Mouse (Mus musculus): Measurements from ENCODE around the gene Aqp1.
A peak's percentile ranks its signal among the peaks of the same experiment; 100 is the strongest.

Gene Aqp1

GRCm38 (mm10) chr6:55356976-55357635 is 20.9 kb downstream of the Aqp1 start:
- peak; percentile 30 for DNase-seq (ENCODE audit: low spot score)

GRCm38 (mm10) chr6:55357636-55358031 is 21.4 kb downstream of the Aqp1 start:
- DNase-seq (ENCODE audit: low spot score): peak; percentile 71

- peak; percentile 31 for DNase-seq (ENCODE audit: low spot score)
Measured at GRCm38 (mm10) chr6:55358731-55359143, 22.5 kb downstream of the Aqp1 start.

GRCm38 (mm10) chr6:55362663-55363062 is 26.4 kb downstream of the Aqp1 start:
- peak; percentile 10 for DNase-seq (ENCODE audit: low spot score)

- no peak for DNase-seq (ENCODE audit: low spot score)
Measured at GRCm38 (mm10) chr6:55367126-55367525, 30.9 kb downstream of the Aqp1 start.

DNA sequence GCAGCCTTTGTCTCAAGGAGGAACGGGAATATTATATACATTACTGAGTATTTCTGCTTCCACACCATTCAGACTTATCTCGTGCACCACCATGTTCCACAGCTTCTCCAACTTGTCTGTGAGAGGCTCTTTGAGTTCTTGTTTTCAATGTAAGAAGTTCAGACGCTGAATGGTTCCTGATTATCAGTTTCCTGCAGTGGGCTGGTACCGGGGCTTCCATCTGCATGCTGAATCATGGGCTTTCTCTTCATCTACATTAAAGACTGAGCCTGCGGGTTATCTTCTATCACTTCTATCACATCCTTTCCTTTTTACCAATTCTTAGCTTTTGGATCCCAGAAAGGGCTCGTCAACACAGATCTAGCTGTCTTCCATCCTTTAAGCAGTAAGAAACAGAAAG is 34.6 kb downstream of the Aqp1 start:
- no peak for DNase-seq (ENCODE audit: low spot score)

- no peak for DNase-seq (ENCODE audit: low spot score)
Measured at GRCm38 (mm10) chr6:55376076-55376475, 39.8 kb downstream of the Aqp1 start, which contains the start of gene Ghrhr. TSS of gene Ghrhr (plus strand) at chr6:55376295.

- DNase-seq (ENCODE audit: low spot score): no peak
Measured at GRCm38 (mm10) chr6:55376511-55376910, 40.3 kb downstream of the Aqp1 start.

- DNase-seq (ENCODE audit: low spot score): no peak
Measured at GRCm38 (mm10) chr6:55377461-55377860, 41.2 kb downstream of the Aqp1 start.

DNA sequence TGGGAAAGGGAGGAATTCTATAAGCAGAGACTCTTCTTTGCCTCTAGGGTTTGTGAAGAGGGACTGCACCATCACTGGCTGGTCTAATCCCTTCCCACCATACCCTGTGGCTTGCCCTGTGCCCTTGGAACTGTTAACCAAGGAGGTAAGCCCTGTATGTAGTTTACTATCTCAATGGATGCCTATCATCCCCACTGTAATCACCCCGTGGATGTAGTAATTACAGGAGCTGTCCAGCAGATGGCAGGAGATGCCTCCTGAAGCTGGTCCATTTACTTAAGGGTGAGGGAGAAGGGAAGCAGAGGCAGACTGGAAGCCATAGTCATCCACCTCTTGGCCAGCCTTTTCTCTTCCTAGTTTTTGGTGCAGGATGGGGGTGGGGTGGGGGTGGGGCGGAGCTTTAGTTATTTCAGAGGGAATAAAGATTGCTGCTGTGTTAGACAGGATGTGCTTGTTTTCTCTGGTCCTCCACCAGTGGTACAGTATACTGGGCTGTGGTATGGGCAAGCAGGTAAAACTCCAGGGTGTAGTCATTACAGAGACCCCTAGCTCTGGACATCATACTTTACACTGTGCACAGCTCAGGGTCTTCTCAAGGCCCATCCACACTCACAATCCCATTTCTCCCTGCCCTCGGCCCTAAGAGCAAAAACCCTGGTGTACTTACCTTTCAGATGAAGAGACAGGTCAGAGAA is 43.6 kb downstream of the Aqp1 start:
- DNase-seq (ENCODE audit: low spot score): peak; percentile 65

DNA sequence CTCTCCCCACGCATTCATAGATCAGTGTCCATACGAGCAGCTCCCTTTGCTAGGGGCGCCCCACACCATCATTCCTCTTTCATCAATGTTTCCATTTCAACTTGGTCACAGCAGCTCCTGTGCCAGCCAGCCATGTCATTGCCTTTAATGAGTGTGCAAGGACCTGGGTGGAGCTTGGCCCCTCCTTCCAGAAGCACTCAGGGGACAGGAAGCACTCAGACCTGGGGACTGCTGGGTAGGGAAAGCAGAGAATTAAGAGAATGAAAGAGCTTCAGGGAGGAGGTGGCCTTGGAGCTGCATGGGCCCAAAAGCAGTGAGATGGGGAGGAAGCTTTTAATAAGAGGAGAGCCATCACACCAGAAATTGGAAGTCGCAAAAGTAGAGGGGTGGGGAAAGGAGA is 45.7 kb downstream of the Aqp1 start:
- no peak for DNase-seq (ENCODE audit: low spot score)

DNA sequence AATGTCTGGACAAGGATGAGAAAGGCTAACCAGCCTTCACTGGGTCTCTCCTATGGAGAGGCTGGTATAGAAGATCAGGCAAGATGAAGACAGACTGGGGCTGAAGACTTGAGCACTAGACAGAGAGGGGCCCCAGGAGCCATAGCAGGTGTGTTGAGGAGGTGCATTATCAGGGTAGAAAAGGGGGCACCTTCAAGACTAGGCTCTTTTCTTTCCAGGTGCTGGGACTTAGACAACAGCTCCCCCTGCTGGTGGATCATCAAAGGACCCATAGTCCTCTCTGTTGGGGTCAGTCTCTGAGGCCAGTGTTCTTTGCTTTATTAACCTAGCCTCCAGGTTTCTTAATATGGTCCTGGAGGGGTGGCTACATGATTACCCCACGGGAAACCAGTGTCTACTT is 47.7 kb downstream of the Aqp1 start:
- DNase-seq (ENCODE audit: low spot score): peak; percentile 86

GRCm38 (mm10) chr6:55384356-55384951 is 48.2 kb downstream of the Aqp1 start:
- DNase-seq (ENCODE audit: low spot score): no peak

GRCm38 (mm10) chr6:55388546-55389169 is 52.4 kb downstream of the Aqp1 start:
- DNase-seq (ENCODE audit: low spot score): no peak

- DNase-seq (ENCODE audit: low spot score): no peak
Measured at GRCm38 (mm10) chr6:55389321-55389720, 53.1 kb downstream of the Aqp1 start.

GRCm38 (mm10) chr6:55391814-55392213 is 55.6 kb downstream of the Aqp1 start:
- no peak for DNase-seq (ENCODE audit: low spot score)

DNA sequence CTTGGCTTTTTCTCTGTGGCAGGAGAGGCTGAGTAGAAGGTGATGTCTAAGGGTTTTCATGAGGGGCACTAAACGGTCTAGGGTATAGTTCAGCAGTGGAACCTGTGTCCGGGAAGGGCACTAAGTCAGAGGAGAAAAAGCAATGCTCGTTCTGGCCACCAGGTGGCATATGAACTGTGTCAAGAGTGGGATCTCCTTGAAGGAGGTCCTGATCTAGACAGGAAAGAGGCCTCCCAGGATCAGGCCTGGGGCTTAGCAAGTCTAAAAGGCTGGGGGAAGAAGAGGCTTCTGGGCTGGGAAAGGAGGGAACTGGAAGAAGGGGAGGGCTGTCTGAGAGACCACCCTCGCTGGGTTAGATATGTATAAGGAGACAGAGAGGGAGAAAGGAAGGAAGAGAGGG is 56.2 kb downstream of the Aqp1 start:
- peak; percentile 93 for DNase-seq (ENCODE audit: low spot score)

DNA sequence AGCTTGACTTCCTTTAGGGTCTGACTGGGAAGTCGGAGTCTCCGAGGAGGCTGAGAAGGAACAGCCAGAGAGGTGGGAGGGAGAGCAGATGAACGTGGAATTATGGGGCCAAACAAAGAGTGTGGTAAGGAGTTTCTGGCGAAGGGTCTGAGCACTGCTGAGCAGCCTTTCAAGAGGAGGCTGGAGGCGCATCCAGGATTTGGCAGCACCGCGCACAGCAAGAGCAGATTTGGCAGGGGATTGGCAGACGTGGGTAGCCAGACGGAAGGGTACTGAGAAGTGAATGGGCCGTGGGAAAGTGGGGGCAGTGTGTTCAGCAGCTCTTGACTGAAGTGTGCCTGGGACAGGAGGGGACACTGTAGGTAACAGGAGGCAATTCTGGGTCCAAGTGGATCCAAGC is 58.6 kb downstream of the Aqp1 start:
- DNase-seq (ENCODE audit: low spot score): no peak

DNA sequence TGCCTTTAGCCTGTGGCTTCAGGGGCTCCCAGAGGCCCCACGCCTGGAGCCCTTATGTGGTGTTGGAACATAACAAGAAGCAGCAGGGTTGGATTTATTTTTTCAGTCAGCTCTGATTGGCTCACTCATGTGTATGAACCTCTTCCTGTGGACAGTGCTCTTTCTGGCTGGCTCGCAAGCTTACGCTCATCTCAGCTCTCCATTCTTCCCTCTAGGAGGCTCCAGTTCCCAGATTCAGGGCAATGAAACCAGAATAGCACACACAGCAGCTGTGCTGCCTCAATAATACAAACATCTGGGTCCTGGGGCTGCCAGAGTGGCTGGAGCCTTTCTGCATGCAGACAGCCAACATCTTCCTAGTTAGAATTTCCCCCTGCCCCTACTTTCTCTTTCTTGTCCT is 59.9 kb downstream of the Aqp1 start:
- no peak for DNase-seq (ENCODE audit: low spot score)

- DNase-seq (ENCODE audit: low spot score): peak; percentile 60
Measured at GRCm38 (mm10) chr6:55396622-55397041, 60.4 kb downstream of the Aqp1 start.

All from testis, postnatal 10 days (tissue).